Mouse (Mus musculus) right cerebral cortex, adult 18-20 months (tissue): ENCODE measurements at regions not wholly inside any gene's neighbourhood (a gene's known extent, or its start where the extent isn't known, plus 50 kb on each side); places are given as distances from the start of the nearest gene placed in this dataset.

Source experiments
- DNase-seq: peaks from one replicate; pipeline ENCODE4 v3.0.0; 2022; ENCODE audit warnings: mixed read lengths

- peak; percentile 1 for DNase-seq
Measured at GRCm38 (mm10) chr9:11729732-11730131, 825.2 kb upstream of the Cntn5 start.

- no peak for DNase-seq
Measured at GRCm38 (mm10) chr9:11721811-11722210, 817.2 kb upstream of the Cntn5 start.

- DNase-seq: no peak
Measured at GRCm38 (mm10) chr9:11704647-11705046, 800.1 kb upstream of the Cntn5 start.

GRCm38 (mm10) chr9:11703150-11703549, 798.6 kb upstream of the Cntn5 start:
- DNase-seq: no peak

- no peak for DNase-seq
Measured at GRCm38 (mm10) chr9:11693505-11693904, 788.9 kb upstream of the Cntn5 start.

GRCm38 (mm10) chr9:11687101-11687500, 782.5 kb upstream of the Cntn5 start:
- DNase-seq: no peak

- no peak for DNase-seq
Measured at GRCm38 (mm10) chr9:11671939-11672338, 767.4 kb upstream of the Cntn5 start.

- no peak for DNase-seq
Measured at GRCm38 (mm10) chr9:11671243-11671642, 766.7 kb upstream of the Cntn5 start.

GRCm38 (mm10) chr9:11629461-11629860, 724.9 kb upstream of the Cntn5 start:
- no peak for DNase-seq

- DNase-seq: no peak
Measured at GRCm38 (mm10) chr9:11604381-11604780, 699.8 kb upstream of the Cntn5 start.

GRCm38 (mm10) chr9:11603884-11604283, 699.3 kb upstream of the Cntn5 start:
- DNase-seq: no peak

- DNase-seq: no peak
Measured at GRCm38 (mm10) chr9:11602857-11603256, 698.3 kb upstream of the Cntn5 start.

GRCm38 (mm10) chr9:11579011-11579410, 674.4 kb upstream of the Cntn5 start:
- no peak for DNase-seq

- DNase-seq: no peak
Measured at GRCm38 (mm10) chr9:11562885-11563284, 658.3 kb upstream of the Cntn5 start.

GRCm38 (mm10) chr9:11559384-11559783, 654.8 kb upstream of the Cntn5 start:
- DNase-seq: no peak

GRCm38 (mm10) chr9:11513806-11514496, 609.4 kb upstream of the Cntn5 start:
- DNase-seq: no peak
